Mouse (Mus musculus) myocyte (in vitro differentiated cells): ENCODE measurements around the gene Itga2b.

Source experiments
- CEBPB ChIP-seq: IDR thresholded peaks from 2 replicates; pipeline ENCODE4 v1.6.1; 2011; ENCODE audit warnings: mild to moderate bottlenecking, moderate library complexity; ENCODE audit not compliant: poor library complexity, insufficient read depth, severe bottlenecking
- E2F4 ChIP-seq: IDR thresholded peaks from one replicate; pipeline ENCODE4 v1.6.1; 2011; ENCODE audit warnings: mild to moderate bottlenecking, control low read depth, moderate library complexity; ENCODE audit not compliant: insufficient read depth
- MAX ChIP-seq: IDR thresholded peaks from one replicate; pipeline ENCODE4 v1.6.1; 2011; ENCODE audit warnings: low read depth, mild to moderate bottlenecking, control low read depth
- MYOD1 ChIP-seq, 3 experiments: IDR thresholded peaks; one replicate each; pipeline ENCODE4 v1.6.1; 2011; ENCODE audit warnings: control low read depth in 2 of 3, low read depth in 2 of 3, mild to moderate bottlenecking in 2 of 3, moderate library complexity in 1 of 3; ENCODE audit not compliant: insufficient read length in 2 of 3, control insufficient read depth in 1 of 3
- POLR2A ChIP-seq: IDR thresholded peaks from one replicate; pipeline ENCODE4 v1.6.1; 2011; ENCODE audit warnings: low read depth, mild to moderate bottlenecking, control low read depth, moderate library complexity; ENCODE audit not compliant: insufficient read length
- SRF ChIP-seq: IDR thresholded peaks from one replicate; pipeline ENCODE4 v1.6.1; 2011; ENCODE audit warnings: low read depth; ENCODE audit not compliant: control insufficient read depth, insufficient read length
- TCF12 ChIP-seq: IDR thresholded peaks from one replicate; pipeline ENCODE4 v1.6.1; 2011; ENCODE audit warnings: mild to moderate bottlenecking, control low read depth; ENCODE audit not compliant: poor library complexity, insufficient read depth, severe bottlenecking
- TCF3 ChIP-seq: IDR thresholded peaks from one replicate; pipeline ENCODE4 v1.6.1; 2011; ENCODE audit warnings: low read depth, control low read depth; ENCODE audit not compliant: insufficient read length

DNA sequence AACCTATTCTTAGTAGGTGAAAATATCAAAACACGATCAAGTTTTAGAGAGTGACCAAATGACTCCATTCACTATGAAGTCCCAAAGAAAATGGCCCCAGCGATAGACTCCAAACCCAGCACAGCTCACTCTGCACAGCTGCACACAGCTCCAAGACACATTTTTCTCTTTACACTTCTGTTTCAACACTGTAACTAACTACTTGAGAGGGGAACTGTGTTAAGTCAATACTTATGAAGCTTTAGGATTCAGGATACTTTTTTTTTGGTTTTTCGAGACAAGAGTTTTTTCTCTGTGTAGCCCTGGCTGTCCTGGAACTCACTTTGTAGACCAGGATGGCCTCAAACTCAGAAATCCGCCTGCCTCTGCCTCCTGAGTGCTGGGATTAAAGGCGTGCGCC is 25.2 kb upstream of the Itga2b start:
- TF ChIP-seq POLR2A (no peak), MAX (no peak), SRF (no peak), CEBPB (no peak), TCF12 (no peak), MYOD1 (IDR thresholded peaks at IDR 0.05; ENCODE audit: control insufficient read depth in 1 of 3, insufficient read length in 2 of 3, low read depth in 2 of 3) (no peak), E2F4 (no peak), TCF3 (no peak)
